Mouse (Mus musculus): ENCODE results near the gene Atg2b. TPM values are rescaled to one million over a fixed set of nuclear protein-coding genes. Genes with fewer than 3 reads are reported as not detected.

Atg2b gene
- total RNA-seq (2022): 10 to 100 TPM; 17.2 to 21.6 (median 18.5) TPM

GRCm38 (mm10) chr12:105685001-105685691 is at the start of gene Atg2b:
Gene Atg2b, minus strand, starts transcription at chr12:105685211.
- peak; percentile 95 for DNase-seq (ENCODE audit: low spot score)

GRCm38 (mm10) chr12:105733370-105734159 is 48.6 kb upstream of the Atg2b start:
- DNase-seq (ENCODE audit: low spot score): no peak

GRCm38 (mm10) chr12:105730851-105731460 is 45.9 kb upstream of the Atg2b start:
- DNase-seq (ENCODE audit: low spot score): no peak

GRCm38 (mm10) chr12:105727964-105728363 is 43.0 kb upstream of the Atg2b start:
- no peak for DNase-seq (ENCODE audit: low spot score)

GRCm38 (mm10) chr12:105727268-105727667 is 42.3 kb upstream of the Atg2b start:
- no peak for DNase-seq (ENCODE audit: low spot score)

GRCm38 (mm10) chr12:105725736-105726135 is 40.7 kb upstream of the Atg2b start:
- no peak for DNase-seq (ENCODE audit: low spot score)

- DNase-seq (ENCODE audit: low spot score): no peak
These were observed 39.6 kb upstream of the Atg2b start for GRCm38 (mm10) chr12:105724616-105725015.

- peak; percentile 26 for DNase-seq (ENCODE audit: low spot score)
These were observed 37.6 kb upstream of the Atg2b start for GRCm38 (mm10) chr12:105722657-105723056.

GRCm38 (mm10) chr12:105721452-105722132 is 36.6 kb upstream of the Atg2b start:
- DNase-seq (ENCODE audit: low spot score): no peak

GRCm38 (mm10) chr12:105720196-105720595 is 35.2 kb upstream of the Atg2b start:
- no peak for DNase-seq (ENCODE audit: low spot score)

GRCm38 (mm10) chr12:105718616-105719015 is 33.6 kb upstream of the Atg2b start:
- DNase-seq (ENCODE audit: low spot score): no peak

- no peak for DNase-seq (ENCODE audit: low spot score)
These were observed 20.9 kb upstream of the Atg2b start, which contains the start of gene Ak7 for GRCm38 (mm10) chr12:105705799-105706487. Gene Ak7, plus strand, starts transcription at chr12:105705976.

GRCm38 (mm10) chr12:105700433-105700832 is 15.4 kb upstream of the Atg2b start:
- no peak for DNase-seq (ENCODE audit: low spot score)

GRCm38 (mm10) chr12:105697104-105697780 is 12.2 kb upstream of the Atg2b start:
- no peak for DNase-seq (ENCODE audit: low spot score)

- no peak for DNase-seq (ENCODE audit: low spot score)
These were observed 10.8 kb upstream of the Atg2b start for GRCm38 (mm10) chr12:105695848-105696247.

GRCm38 (mm10) chr12:105694021-105694420 is 9.0 kb upstream of the Atg2b start:
- DNase-seq (ENCODE audit: low spot score): no peak

- DNase-seq (ENCODE audit: low spot score): no peak
These were observed 4.4 kb upstream of the Atg2b start for GRCm38 (mm10) chr12:105689435-105689834.

- DNase-seq (ENCODE audit: low spot score): no peak
These were observed 3.5 kb upstream of the Atg2b start for GRCm38 (mm10) chr12:105688546-105688945.

- DNase-seq (ENCODE audit: low spot score): no peak
These were observed 2.4 kb upstream of the Atg2b start for GRCm38 (mm10) chr12:105687416-105687815.

- DNase-seq (ENCODE audit: low spot score): no peak
These were observed 1.8 kb upstream of the Atg2b start for GRCm38 (mm10) chr12:105686791-105687190.

All from heart, adult 8-10 months (tissue).